Mouse (Mus musculus): ENCODE data around the gene Rnaseh2b.

- TF ChIP-seq CTCF (IDR thresholded peaks at IDR 0.05; ENCODE audit: low read depth), result no peak
- TF ChIP-seq EP300 (IDR thresholded peaks at IDR 0.05; ENCODE audit: low read depth), result no peak
Measured at GRCm38 (mm10) chr14:62291406-62291987, 892 bp upstream of the Rnaseh2b start.

Measured in liver, embryonic 14.5 days (tissue).